Mouse (Mus musculus) midbrain, embryonic 10.5 days (tissue): ENCODE measurements at regions not wholly inside any gene's neighbourhood (a gene's known extent, or its start where the extent isn't known, plus 50 kb on each side); places are given as distances from the start of the nearest gene placed in this dataset.
"Not testable (repeated sequence)": the region's sequence is repeated elsewhere in the genome, so short reads cannot be mapped to it uniquely, and the experiment has no call there.

Experiments used
- DNase-seq: peaks from one replicate; pipeline ENCODE4 v3.0.0-alpha.2; 2017; ENCODE audit warnings: low spot score
- H3K27ac ChIP-seq: fragments of 300-500 bp; sonication (generic); replicated peaks from 2 replicates; pipeline ENCODE4 v1.5.1; 2016; ENCODE audit warnings: mild to moderate bottlenecking
- H3K27me3 ChIP-seq: fragments of 300-500 bp; sonication (generic); 2 replicates; pipeline ENCODE4 v1.6.1; 2016; ENCODE audit warnings: low read depth, mild to moderate bottlenecking; ENCODE audit not compliant: poor library complexity, severe bottlenecking
- H3K36me3 ChIP-seq: fragments of 300-500 bp; sonication (generic); 2 replicates; pipeline ENCODE4 v1.6.1; 2016; ENCODE audit warnings: mild to moderate bottlenecking, moderate library complexity
- H3K4me1 ChIP-seq: fragments of 300-500 bp; sonication (generic); 2 replicates; pipeline ENCODE4 v1.6.1; 2016
- H3K4me3 ChIP-seq: fragments of 300-500 bp; sonication (generic); 2 replicates; pipeline ENCODE4 v1.5.1; 2016; ENCODE audit warnings: mild to moderate bottlenecking, moderate library complexity
- H3K9me3 ChIP-seq: fragments of 300-500 bp; sonication (generic); replicated peaks from 2 replicates; pipeline ENCODE4 v1.6.1; 2016; ENCODE audit warnings: mild to moderate bottlenecking
- WGBS: fragments of 180-500 bp; shearing (Covaris S2); methylation state at CpG from one replicate; pipeline ENCODE4 v1.1.7; 2016; 5-methylcytosine and 5-hydroxymethylcytosine counted together

GRCm38 (mm10) chr6:31830610-31831009 lies 219.4 kb upstream of the 1700012A03Rik start:
- no peaks in the 10 kb centered on the region for H3K36me3 ChIP-seq
- H3K4me1 ChIP-seq, result peaks cover 15% of the 10 kb centered on the region
- no peak overlapping the region for H3K27ac ChIP-seq
- no peak for DNase-seq
- peaks cover under 1% of the 10 kb centered on the region for H3K9me3 ChIP-seq
- no peak overlapping the region for H3K4me3 ChIP-seq
- 90% methylated on average over 11 of the region's 11 CpGs for WGBS
- no peaks in the 10 kb centered on the region for H3K27me3 ChIP-seq

DNA sequence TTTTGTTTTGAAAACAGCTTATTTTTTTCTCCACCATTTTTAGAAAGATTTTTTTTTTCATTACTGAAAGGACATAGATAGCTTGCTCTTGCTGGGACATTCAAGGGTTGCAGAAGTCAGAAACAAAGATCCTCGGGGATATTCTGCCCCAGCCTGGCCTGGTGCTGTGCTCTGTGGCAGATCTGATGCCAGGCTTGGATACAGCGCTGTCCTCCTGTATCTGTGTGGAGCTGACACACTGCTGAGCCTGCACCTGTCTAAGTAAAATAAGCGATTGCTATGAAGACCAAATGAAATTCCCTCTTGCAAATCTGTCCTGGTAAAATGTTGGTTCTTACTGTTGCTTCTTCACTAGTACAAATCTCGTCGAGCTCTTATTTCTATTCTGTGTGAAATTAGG lies 226.4 kb upstream of the 1700012A03Rik start:
- DNase-seq, result no peak
- no peak overlapping the region for H3K27ac ChIP-seq
- H3K27me3 ChIP-seq, result no peaks in the 10 kb centered on the region
- no peak overlapping the region for H3K4me3 ChIP-seq
- no peaks in the 10 kb centered on the region for H3K36me3 ChIP-seq
- H3K4me1 ChIP-seq, result no peaks in the 10 kb centered on the region
- 87% methylated on average over 5 of the region's 5 CpGs for WGBS
- H3K9me3 ChIP-seq, result no peaks in the 10 kb centered on the region

GRCm38 (mm10) chr6:31822186-31823085 lies 227.6 kb upstream of the 1700012A03Rik start:
- no peak overlapping the region for H3K27ac ChIP-seq
- H3K27me3 ChIP-seq, result no peaks in the 10 kb centered on the region
- WGBS, result 84% methylated on average over 9 of the region's 9 CpGs
- H3K36me3 ChIP-seq, result no peaks in the 10 kb centered on the region
- H3K4me3 ChIP-seq, result no peak overlapping the region
- H3K9me3 ChIP-seq, result no peaks in the 10 kb centered on the region
- no peak for DNase-seq
- no peaks in the 10 kb centered on the region for H3K4me1 ChIP-seq

DNA sequence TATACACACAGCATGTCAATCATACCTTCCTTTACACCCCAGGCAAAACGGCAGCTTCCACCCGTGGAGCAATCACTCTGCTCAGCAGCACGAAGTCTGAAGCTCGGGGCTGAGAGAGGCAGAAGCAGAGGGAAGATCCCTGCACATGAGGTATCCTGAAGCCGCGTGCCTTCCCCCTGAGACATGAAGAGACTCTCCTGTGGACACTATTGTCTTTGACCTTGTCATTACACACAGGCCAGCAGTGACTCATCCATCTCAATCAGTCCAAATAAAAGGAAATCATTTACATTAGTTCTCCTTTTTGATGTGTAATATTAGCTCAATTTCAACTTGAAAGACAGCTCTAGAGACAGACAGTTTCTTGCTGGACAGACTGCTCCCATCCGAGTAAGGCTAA lies 228.4 kb upstream of the 1700012A03Rik start:
- no peak overlapping the region for H3K4me3 ChIP-seq
- H3K4me1 ChIP-seq, result no peaks in the 10 kb centered on the region
- H3K27ac ChIP-seq, result no peak overlapping the region
- WGBS, result 80% methylated on average over 7 of the region's 7 CpGs
- H3K9me3 ChIP-seq, result no peaks in the 10 kb centered on the region
- no peaks in the 10 kb centered on the region for H3K36me3 ChIP-seq
- DNase-seq, result no peak
- H3K27me3 ChIP-seq, result no peaks in the 10 kb centered on the region

- H3K27me3 ChIP-seq, result no peaks in the 10 kb centered on the region
- H3K36me3 ChIP-seq, result no peaks in the 10 kb centered on the region
- WGBS, result 94% methylated on average over 1 of the region's 1 CpGs
These were observed 232.4 kb upstream of the 1700012A03Rik start for GRCm38 (mm10) chr6:31817640-31818039.

GRCm38 (mm10) chr6:31811890-31812289 lies 238.2 kb upstream of the 1700012A03Rik start:
- no peaks in the 10 kb centered on the region for H3K36me3 ChIP-seq
- H3K27me3 ChIP-seq, result peaks cover 7% of the 10 kb centered on the region; the same call in 1 of the 2 replicates
- H3K9me3 ChIP-seq, result no peaks in the 10 kb centered on the region
- WGBS, result 40% methylated on average over 9 of the region's 9 CpGs
- no peak overlapping the region for H3K4me3 ChIP-seq
- H3K27ac ChIP-seq, result no peak overlapping the region
- peak; percentile 30 for DNase-seq
- H3K4me1 ChIP-seq, result peaks cover 32% of the 10 kb centered on the region

More at GRCm38 (mm10) chr6:31817640-31818039, 232.4 kb upstream of the 1700012A03Rik start:
- H3K4me1 ChIP-seq, result peaks cover under 1% of the 10 kb centered on the region; the same call in 1 of the 2 replicates
- no peak overlapping the region for H3K27ac ChIP-seq
- DNase-seq, result no peak
- no peak overlapping the region for H3K4me3 ChIP-seq
- no peaks in the 10 kb centered on the region for H3K9me3 ChIP-seq

GRCm38 (mm10) chr6:31810602-31811512 lies 239.2 kb upstream of the 1700012A03Rik start:
- H3K27ac ChIP-seq, result no peak overlapping the region

DNA sequence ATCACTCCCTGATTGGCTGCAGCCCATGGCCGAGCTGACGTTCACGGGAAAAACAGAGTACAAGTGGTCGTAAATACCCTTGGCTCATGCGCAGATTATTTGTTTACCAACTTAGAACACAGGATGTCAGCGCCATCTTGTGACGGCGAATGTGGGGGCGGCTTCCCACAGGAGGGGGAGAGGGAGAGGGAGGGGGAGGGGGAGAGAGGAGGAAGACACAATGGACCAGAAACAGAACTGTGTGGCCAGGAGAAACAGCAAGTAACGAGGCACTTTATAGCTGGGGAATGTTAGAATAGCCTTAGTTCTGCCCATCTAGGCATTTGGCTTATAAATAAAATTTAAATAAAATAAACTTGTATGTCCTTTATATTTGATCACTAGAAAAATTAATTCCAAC lies 240.7 kb upstream of the Podxl start:
- not testable (repeated sequence) for H3K9me3 ChIP-seq, H3K27me3 ChIP-seq, H3K36me3 ChIP-seq, H3K4me1 ChIP-seq, H3K27ac ChIP-seq, DNase-seq, H3K4me3 ChIP-seq
- WGBS, result 80% methylated on average over 6 of the region's 10 CpGs

More at GRCm38 (mm10) chr6:31810602-31811512, 239.2 kb upstream of the 1700012A03Rik start:
- H3K9me3 ChIP-seq, result 0 out of 2 replicates have a peak, but pooled peaks cover under 1% of the 10 kb centered on the region
- H3K36me3 ChIP-seq, result no peaks in the 10 kb centered on the region
- DNase-seq, result no peak
- no peak overlapping the region for H3K4me3 ChIP-seq
- 54% methylated on average over 10 of the region's 10 CpGs for WGBS
- peaks cover 7% of the 10 kb centered on the region; the same call in 1 of the 2 replicates for H3K27me3 ChIP-seq
- peaks cover 32% of the 10 kb centered on the region for H3K4me1 ChIP-seq

DNA sequence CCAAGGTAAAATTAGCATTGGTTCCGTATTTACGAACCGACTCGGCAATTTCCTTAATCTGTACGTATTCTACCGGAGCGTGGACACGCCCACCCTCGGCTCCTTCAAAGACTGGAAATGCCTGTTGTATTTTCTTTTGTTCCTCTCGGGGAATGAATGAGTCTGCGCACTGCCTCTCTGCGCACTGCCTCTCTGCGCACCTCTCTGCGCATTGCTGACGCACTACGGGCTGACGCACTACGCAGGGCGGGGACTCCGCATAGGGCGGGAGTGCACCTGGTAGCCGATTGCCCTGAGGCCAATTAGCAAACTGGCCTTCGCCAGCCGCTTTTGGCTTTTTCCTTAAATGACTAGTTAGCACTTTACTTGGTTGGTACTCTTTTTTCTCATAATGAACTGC lies 239.4 kb upstream of the Podxl start:
- 88% methylated on average over 13 of the region's 24 CpGs for WGBS
- DNase-seq, H3K27ac ChIP-seq, H3K27me3 ChIP-seq, H3K9me3 ChIP-seq, H3K4me3 ChIP-seq, H3K36me3 ChIP-seq, H3K4me1 ChIP-seq: not testable (repeated sequence)

- Histone ChIP-seq H3K36me3 (no peaks in the 10 kb centered on the region), H3K9me3 (no peaks in the 10 kb centered on the region), H3K27ac (no peak overlapping the region), H3K4me1 (no peaks in the 10 kb centered on the region), H3K27me3 (no peaks in the 10 kb centered on the region), H3K4me3 (no peak overlapping the region)
- no peak for DNase-seq
- WGBS, result 91% methylated on average over 7 of the region's 7 CpGs
These were observed 227.8 kb upstream of the Podxl start for GRCm38 (mm10) chr6:31791547-31791946.

DNA sequence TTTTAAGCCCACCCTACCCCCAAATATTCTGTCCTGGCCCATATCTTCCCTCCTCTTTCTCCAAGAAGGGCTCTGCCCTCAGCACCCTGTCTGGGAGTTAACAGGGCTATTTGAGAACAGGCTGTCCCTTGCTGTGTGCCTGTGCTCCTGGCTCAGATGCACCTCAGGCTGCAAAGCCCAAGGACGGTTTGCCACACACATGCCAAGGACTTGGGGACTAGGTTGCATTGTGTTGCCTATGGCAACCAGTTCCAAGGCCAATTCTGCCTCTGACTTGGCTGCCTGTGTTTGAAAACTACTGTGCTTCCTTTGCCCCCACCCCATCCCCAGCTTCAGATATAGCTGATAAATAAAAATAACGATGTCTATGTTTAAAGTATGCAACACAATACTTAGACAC lies 227.1 kb upstream of the Podxl start:
- Histone ChIP-seq H3K27ac (no peak overlapping the region), H3K9me3 (no peaks in the 10 kb centered on the region), H3K4me3 (no peak overlapping the region), H3K27me3 (no peaks in the 10 kb centered on the region), H3K36me3 (no peaks in the 10 kb centered on the region), H3K4me1 (no peaks in the 10 kb centered on the region)
- no peak for DNase-seq
- WGBS, result 68% methylated on average over 2 of the region's 2 CpGs

GRCm38 (mm10) chr6:31776841-31777240 lies 213.1 kb upstream of the Podxl start:
- H3K4me1 ChIP-seq, result no peaks in the 10 kb centered on the region
- H3K9me3 ChIP-seq, result no peaks in the 10 kb centered on the region; the same call in 1 of the 2 replicates
- H3K27ac ChIP-seq, result no peak overlapping the region
- 69% methylated on average over 3 of the region's 3 CpGs for WGBS
- DNase-seq, result no peak
- no peaks in the 10 kb centered on the region for H3K27me3 ChIP-seq
- no peaks in the 10 kb centered on the region for H3K36me3 ChIP-seq
- no peak overlapping the region for H3K4me3 ChIP-seq
